Mouse (Mus musculus) lung, postnatal 0 days (tissue): ENCODE measurements around the gene Wdr27. TPM values are rescaled to one million over a fixed set of nuclear protein-coding genes. Genes with fewer than 3 reads are reported as not detected.
A peak's percentile ranks its signal among the peaks of the same experiment; 100 is the strongest.

ENCODE experiments used
- ATAC-seq: fragments of 200-750 bp; cut with Nextera tagmentation; 2 replicates; pipeline ENCODE4 v1.8.0; 2017; ENCODE audit warnings: moderate library complexity
- DNase-seq: peaks from one replicate; pipeline ENCODE4 v3.0.0-alpha.2; 2016; ENCODE audit warnings: low spot score
- H3K27ac ChIP-seq: fragments of 300-500 bp; sonication (generic); 2 replicates; pipeline ENCODE4 v1.5.1; 2014; ENCODE audit warnings: antibody characterized with exemption, mild to moderate bottlenecking, low read length, mixed read lengths
- H3K27me3 ChIP-seq: fragments of 300-500 bp; sonication (generic); replicated peaks from 2 replicates; pipeline ENCODE4 v1.6.1; 2014; ENCODE audit warnings: low read length, mixed read lengths; ENCODE audit not compliant: insufficient read depth
- H3K36me3 ChIP-seq: fragments of 300-500 bp; sonication (generic); 2 replicates; pipeline ENCODE4 v1.6.1; 2014; ENCODE audit warnings: low read length, mixed read lengths; ENCODE audit not compliant: insufficient read depth
- H3K4me1 ChIP-seq: fragments of 300-500 bp; sonication (generic); 2 replicates; pipeline ENCODE4 v1.6.1; 2014; ENCODE audit warnings: antibody characterized with exemption, low read depth, low read length, mixed read lengths; ENCODE audit not compliant: insufficient read depth
- H3K4me2 ChIP-seq: fragments of 300-500 bp; sonication (generic); replicated peaks from 2 replicates; pipeline ENCODE4 v1.6.1; 2014; ENCODE audit warnings: low read depth, mild to moderate bottlenecking, low read length, moderate library complexity, mixed read lengths
- H3K4me3 ChIP-seq: fragments of 300-500 bp; sonication (generic); 2 replicates; pipeline ENCODE4 v1.5.1; 2014; ENCODE audit warnings: low read depth, low read length
- H3K9ac ChIP-seq: fragments of 300-500 bp; sonication (generic); replicated peaks from 2 replicates; pipeline ENCODE4 v1.6.1; 2014; ENCODE audit warnings: low read depth, mild to moderate bottlenecking
- H3K9me3 ChIP-seq: fragments of 300-500 bp; sonication (generic); 2 replicates; pipeline ENCODE4 v1.6.1; 2016; ENCODE audit warnings: low read length, mixed read lengths
- CTCF ChIP-seq: IDR thresholded peaks from 2 replicates; pipeline ENCODE4 v1.5.1; 2016; ENCODE audit warnings: antibody characterized with exemption, mild to moderate bottlenecking
- EP300 ChIP-seq: IDR thresholded peaks from 2 replicates; pipeline ENCODE4 v1.6.1; 2016; ENCODE audit warnings: antibody characterized with exemption, mild to moderate bottlenecking, control low read depth
- WGBS: fragments of 180-500 bp; shearing (Covaris S2); extraction: QIAGEN DNeasy Blood & Tissue Kit; methylation state at CpG from one replicate; pipeline ENCODE4 v1.1.7; 2014; 5-methylcytosine and 5-hydroxymethylcytosine counted together
- polyA plus RNA-seq: library from polyadenylated mRNA; unstranded; fragments of >200 nt; fragmentation: Nextera tagmentation; extraction: Ambion mirVana; gene quantifications from 2 replicates; pipeline ENCODE4 v1.2.1, GENCODE M21; 2015

The Wdr27 gene
- polyA plus RNA-seq, 1 experiment from 2014 or later: 16.7 TPM

DNA sequence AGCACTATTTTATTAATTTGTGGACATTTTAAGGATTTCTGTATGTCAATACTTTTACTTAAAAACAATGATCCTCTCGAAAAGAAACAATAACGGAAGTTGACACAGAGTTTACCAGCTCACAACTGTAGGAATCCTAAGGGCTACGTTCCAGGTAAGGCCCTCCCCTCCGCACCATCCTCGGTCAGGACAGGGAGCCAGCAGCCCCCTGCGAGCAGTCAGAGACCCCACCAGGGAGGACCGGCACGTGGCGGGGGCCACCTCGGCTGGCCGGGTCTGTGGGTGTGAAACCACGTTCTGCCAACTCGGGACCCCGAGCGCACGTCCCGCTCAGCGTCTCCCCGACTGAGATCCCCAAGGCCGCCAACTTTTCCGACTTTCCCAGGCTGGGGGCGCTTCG is 17.6 kb upstream of the Wdr27 start:
- WGBS: 0% methylated on average over 15 of the region's 23 CpGs
- DNase-seq (no peak), ATAC-seq (peak; percentile 11)
- Histone ChIP-seq H3K27ac (peak overlapping the region; percentile 77; the same call in 1 of the 2 replicates), H3K9me3 (no peaks in the 10 kb centered on the region), H3K9ac (peak overlapping the region; percentile 57), H3K4me3 (peak overlapping the region; percentile 63), H3K4me1 (peaks cover 2% of the 10 kb centered on the region; the same call in 1 of the 2 replicates), H3K36me3 (no peaks in the 10 kb centered on the region), H3K27me3 (no peaks in the 10 kb centered on the region), H3K4me2 (peak overlapping the region; percentile 80)
- TF ChIP-seq EP300 (no peak), CTCF (no peak)

GRCm38 (mm10) chr17:14959979-14960378 is 17.0 kb upstream of the Wdr27 start:
- Histone ChIP-seq H3K27ac (no peak overlapping the region), H3K9ac (no peak overlapping the region), H3K36me3 (no peaks in the 10 kb centered on the region), H3K4me2 (peak overlapping the region; percentile 80), H3K27me3 (no peaks in the 10 kb centered on the region), H3K9me3 (no peaks in the 10 kb centered on the region), H3K4me1 (peaks cover 2% of the 10 kb centered on the region; the same call in 1 of the 2 replicates), H3K4me3 (no peak overlapping the region)
- DNase-seq (peak; percentile 25), ATAC-seq (no peak)
- 22% methylated on average over 3 of the region's 3 CpGs for WGBS
- TF ChIP-seq EP300 (no peak), CTCF (no peak)

DNA sequence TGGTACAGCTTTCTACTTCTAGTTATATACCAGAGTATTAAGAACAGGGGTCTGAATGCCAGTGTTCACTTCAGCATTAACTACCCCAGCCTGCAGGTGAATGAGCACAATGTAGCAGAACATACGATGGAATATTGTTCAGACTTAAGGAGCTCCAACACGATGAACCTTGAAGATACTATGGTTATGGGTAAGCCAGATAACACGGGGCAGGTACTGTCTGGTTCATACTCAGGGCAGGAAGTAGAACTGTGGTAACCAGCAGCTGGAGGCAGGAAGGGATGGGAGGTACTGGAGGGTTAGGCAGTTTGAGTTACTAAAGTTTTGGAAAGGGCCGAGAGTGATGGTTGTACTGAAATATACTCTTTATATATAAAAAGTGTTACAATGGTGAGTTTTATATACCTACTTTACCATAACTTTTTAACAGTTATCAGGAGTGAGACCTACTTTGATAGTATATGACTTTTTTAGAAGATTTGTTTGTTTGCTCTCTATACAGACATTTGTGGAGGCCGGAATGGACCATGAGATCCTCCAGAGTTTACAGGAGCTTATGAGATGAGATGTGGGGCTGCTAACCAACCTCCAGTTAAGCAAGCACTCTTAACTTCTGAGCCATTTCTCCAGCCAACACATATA is 15.8 kb upstream of the Wdr27 start:
- no peak for TF ChIP-seq CTCF
- no peak for TF ChIP-seq EP300

GRCm38 (mm10) chr17:14953452-14953851 is 10.5 kb upstream of the Wdr27 start:
- WGBS: 79% methylated on average over 8 of the region's 8 CpGs
- no peak for ATAC-seq
- no peak overlapping the region for H3K4me2 ChIP-seq
- no peaks in the 10 kb centered on the region for H3K27me3 ChIP-seq
- no peaks in the 10 kb centered on the region for H3K4me1 ChIP-seq
- no peak for DNase-seq
- peaks cover 16% of the 10 kb centered on the region; the same call in 1 of the 2 replicates for H3K36me3 ChIP-seq
- no peaks in the 10 kb centered on the region for H3K9me3 ChIP-seq
- H3K9ac ChIP-seq: no peak overlapping the region
- no peak overlapping the region for H3K4me3 ChIP-seq
- TF ChIP-seq EP300 (no peak), CTCF (no peak)
- H3K27ac ChIP-seq: no peak overlapping the region

More for the DNA sequence above, 15.8 kb upstream of the Wdr27 start:
- Histone ChIP-seq H3K27me3 (no peaks in the 10 kb centered on the region), H3K4me3 (no peak overlapping the region), H3K9me3 (no peaks in the 10 kb centered on the region), H3K4me1 (peaks cover 2% of the 10 kb centered on the region; the same call in 1 of the 2 replicates), H3K9ac (no peak overlapping the region), H3K4me2 (no peak overlapping the region), H3K27ac (no peak overlapping the region), H3K36me3 (peaks cover 6% of the 10 kb centered on the region; the same call in 1 of the 2 replicates)
- 85% methylated on average over 5 of the region's 5 CpGs for WGBS
- no peak for ATAC-seq
- no peak for DNase-seq

GRCm38 (mm10) chr17:14949161-14949827 is 6.3 kb upstream of the Wdr27 start:
- no peak for ATAC-seq
- no peak overlapping the region for H3K9ac ChIP-seq
- no peak for TF ChIP-seq CTCF
- no peak for TF ChIP-seq EP300
- 0 out of 2 replicates have a peak, but pooled peaks cover 3% of the 10 kb centered on the region for H3K4me1 ChIP-seq
- no peak for DNase-seq
- no peaks in the 10 kb centered on the region for H3K27me3 ChIP-seq
- no peaks in the 10 kb centered on the region for H3K9me3 ChIP-seq
- WGBS: 77% methylated on average over 7 of the region's 7 CpGs
- no peak overlapping the region for H3K4me3 ChIP-seq
- H3K4me2 ChIP-seq: no peak overlapping the region
- peaks cover 15% of the 10 kb centered on the region; the same call in 1 of the 2 replicates for H3K36me3 ChIP-seq
- H3K27ac ChIP-seq: no peak overlapping the region

DNA sequence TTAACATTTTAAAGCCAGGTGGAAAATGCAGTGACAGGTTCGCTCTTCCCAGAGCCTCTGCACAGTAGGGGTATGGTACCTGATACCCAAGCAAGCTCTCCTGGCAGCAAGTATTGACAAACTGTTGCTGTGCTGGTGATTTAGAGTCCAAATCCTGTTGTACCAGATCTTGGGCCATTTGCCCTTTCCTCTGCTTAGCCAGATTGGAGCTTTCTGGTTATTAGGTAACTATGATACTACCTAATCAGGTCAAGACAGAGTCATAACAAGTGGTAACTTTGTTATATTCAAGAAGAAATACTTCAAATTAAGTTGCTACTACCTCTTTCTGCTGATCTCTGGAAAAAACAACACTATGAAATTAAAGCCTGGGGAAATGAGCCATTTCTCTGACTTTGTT is 1.6 kb upstream of the Wdr27 start:
- DNase-seq (no peak), ATAC-seq (no peak)
- H3K27me3 ChIP-seq: no peaks in the 10 kb centered on the region
- no peak for TF ChIP-seq CTCF
- H3K9ac ChIP-seq: no peak overlapping the region
- H3K4me3 ChIP-seq: no peak overlapping the region
- no peak overlapping the region for H3K4me2 ChIP-seq
- 94% methylated on average over 1 of the region's 1 CpGs for WGBS
- H3K9me3 ChIP-seq: no peaks in the 10 kb centered on the region
- H3K4me1 ChIP-seq: peaks cover 9% of the 10 kb centered on the region; the same call in 1 of the 2 replicates
- no peak overlapping the region for H3K27ac ChIP-seq
- H3K36me3 ChIP-seq: peaks cover 5% of the 10 kb centered on the region; the same call in 1 of the 2 replicates
